Mouse (Mus musculus) liver, embryonic 16.5 days (tissue): ENCODE results near the gene Nod1. TPM values are rescaled to one million over a fixed set of nuclear protein-coding genes. Genes with fewer than 3 reads are reported as not detected.

Experiments used
- ATAC-seq: fragments of 200-750 bp; cut with Nextera tagmentation; 2 replicates; pipeline ENCODE4 v1.8.0; 2017; ENCODE audit warnings: low read depth, mild to moderate bottlenecking, moderate number of reproducible peaks, moderate library complexity
- H3K27ac ChIP-seq: fragments of 300-500 bp; sonication (generic); 2 replicates; pipeline ENCODE4 v1.5.1; 2014; ENCODE audit warnings: mild to moderate bottlenecking, low read length
- H3K27me3 ChIP-seq: fragments of 300-500 bp; sonication (generic); 2 replicates; pipeline ENCODE4 v1.6.1; 2014; ENCODE audit warnings: low read depth, low read length, mixed read lengths; ENCODE audit not compliant: control insufficient read depth, insufficient read depth
- H3K36me3 ChIP-seq: fragments of 300-500 bp; sonication (generic); 2 replicates; pipeline ENCODE4 v1.6.1; 2014; ENCODE audit warnings: mild to moderate bottlenecking; ENCODE audit not compliant: control insufficient read depth, insufficient read depth
- H3K4me1 ChIP-seq: fragments of 300-500 bp; sonication (generic); 2 replicates; pipeline ENCODE4 v1.6.1; 2014; ENCODE audit warnings: low read depth, low read length, mixed read lengths; ENCODE audit not compliant: control insufficient read depth
- H3K4me2 ChIP-seq: fragments of 300-500 bp; sonication (generic); 2 replicates; pipeline ENCODE4 v1.6.1; 2014; ENCODE audit warnings: low read depth, low read length, mixed read lengths
- H3K4me3 ChIP-seq: fragments of 300-500 bp; sonication (generic); 2 replicates; pipeline ENCODE4 v1.5.1; 2014; ENCODE audit warnings: low read depth, mild to moderate bottlenecking, low read length
- H3K9ac ChIP-seq: fragments of 300-500 bp; sonication (generic); 2 replicates; pipeline ENCODE4 v1.6.1; 2014; ENCODE audit warnings: low read depth, low read length
- H3K9me3 ChIP-seq: fragments of 300-500 bp; sonication (generic); replicated peaks from 2 replicates; pipeline ENCODE4 v1.6.1; 2016; ENCODE audit warnings: low read length; ENCODE audit not compliant: control insufficient read depth
- WGBS: fragments of 180-500 bp; shearing (Covaris S2); extraction: QIAGEN DNeasy Blood & Tissue Kit; methylation state at CpG from one replicate; pipeline ENCODE4 v1.1.7; 2014; ENCODE audit not compliant: insufficient replicate concordance; 5-methylcytosine and 5-hydroxymethylcytosine counted together
- polyA plus RNA-seq: library from polyadenylated mRNA; unstranded; fragments of >200 nt; fragmentation: Nextera tagmentation; extraction: Ambion mirVana; gene quantifications from 2 replicates; pipeline ENCODE4 v1.2.1, GENCODE M21; 2015

Nod1 gene
- polyA plus RNA-seq, 1 experiment from 2014 or later, result 3.0 TPM

GRCm38 (mm10) chr6:54991189-54991588 is 18.8 kb upstream of the Nod1 start:
- peaks cover 18% of the 10 kb centered on the region for H3K4me1 ChIP-seq
- 13% methylated on average over 2 of the region's 2 CpGs for WGBS
- H3K27me3 ChIP-seq, result no peaks in the 10 kb centered on the region
- ATAC-seq, result no peak
- no peaks in the 10 kb centered on the region for H3K36me3 ChIP-seq
- no peak overlapping the region for H3K4me2 ChIP-seq
- no peak overlapping the region for H3K27ac ChIP-seq
- H3K4me3 ChIP-seq, result no peak overlapping the region
- H3K9me3 ChIP-seq, result no peaks in the 10 kb centered on the region
- H3K9ac ChIP-seq, result no peak overlapping the region

DNA sequence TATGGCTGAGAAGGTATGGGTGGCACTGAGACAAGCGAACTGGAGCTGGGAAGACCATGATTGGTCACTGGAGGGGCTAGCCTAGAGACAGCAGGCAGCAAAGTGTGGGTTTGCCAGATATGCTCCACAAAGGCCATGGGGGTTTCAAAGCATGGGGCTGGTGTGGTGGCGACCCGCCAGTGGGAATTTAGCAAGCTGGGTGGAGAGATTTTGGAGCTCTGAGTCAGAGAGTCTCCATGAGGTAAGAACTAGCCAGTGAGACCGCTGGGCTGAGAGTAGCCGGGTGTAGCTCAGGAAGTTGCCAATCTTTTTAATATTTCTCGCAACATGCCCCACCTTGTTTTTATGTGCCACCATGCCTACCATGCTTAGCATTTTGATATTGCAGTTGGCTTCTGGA is 15.7 kb upstream of the Nod1 start:
- no peak overlapping the region for H3K4me3 ChIP-seq
- 71% methylated on average over 6 of the region's 6 CpGs for WGBS
- H3K4me2 ChIP-seq, result no peak overlapping the region
- H3K4me1 ChIP-seq, result peaks cover 14% of the 10 kb centered on the region
- no peaks in the 10 kb centered on the region for H3K27me3 ChIP-seq
- no peaks in the 10 kb centered on the region for H3K9me3 ChIP-seq
- no peak for ATAC-seq
- no peak overlapping the region for H3K27ac ChIP-seq
- H3K9ac ChIP-seq, result no peak overlapping the region
- no peaks in the 10 kb centered on the region for H3K36me3 ChIP-seq

- Histone ChIP-seq H3K4me1 (no peaks in the 10 kb centered on the region), H3K9ac (no peak overlapping the region), H3K27ac (no peak overlapping the region), H3K4me3 (no peak overlapping the region), H3K36me3 (no peaks in the 10 kb centered on the region), H3K27me3 (no peaks in the 10 kb centered on the region), H3K4me2 (no peak overlapping the region), H3K9me3 (no peaks in the 10 kb centered on the region)
- no peak for ATAC-seq
- 70% methylated on average over 8 of the region's 8 CpGs for WGBS
These were observed 11.7 kb upstream of the Nod1 start for GRCm38 (mm10) chr6:54984096-54984495.

DNA sequence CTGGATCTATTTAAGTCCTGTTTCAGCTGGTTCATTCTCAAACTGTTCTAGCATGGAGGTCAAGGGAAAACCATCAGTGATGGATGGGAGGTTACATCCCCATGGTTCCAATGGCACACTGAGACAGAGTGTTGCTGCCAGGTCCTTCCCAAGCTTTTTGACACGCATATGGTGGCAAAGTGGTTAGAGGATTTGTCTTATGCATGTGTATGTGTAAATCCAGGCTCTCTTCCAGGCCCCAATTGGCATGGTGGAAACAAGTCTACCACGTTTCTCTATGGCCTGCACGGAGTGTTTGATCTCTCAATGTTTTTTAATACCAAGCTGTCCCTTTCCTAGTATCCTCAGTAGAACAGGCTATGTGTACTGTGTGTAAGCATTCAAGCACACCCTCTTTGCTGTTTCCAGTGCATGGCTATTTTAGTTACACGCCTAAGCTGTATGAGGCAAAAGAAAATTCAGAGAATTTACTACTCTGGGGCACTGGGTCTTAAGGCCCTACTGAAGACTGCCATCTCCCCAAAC is 11.2 kb upstream of the Nod1 start:
- WGBS, result 66% methylated on average over 4 of the region's 4 CpGs
- H3K4me2 ChIP-seq, result no peak overlapping the region
- no peak overlapping the region for H3K27ac ChIP-seq
- H3K9me3 ChIP-seq, result no peaks in the 10 kb centered on the region
- H3K4me1 ChIP-seq, result no peaks in the 10 kb centered on the region
- ATAC-seq, result no peak
- no peak overlapping the region for H3K9ac ChIP-seq
- no peaks in the 10 kb centered on the region for H3K27me3 ChIP-seq
- no peak overlapping the region for H3K4me3 ChIP-seq
- H3K36me3 ChIP-seq, result no peaks in the 10 kb centered on the region

DNA sequence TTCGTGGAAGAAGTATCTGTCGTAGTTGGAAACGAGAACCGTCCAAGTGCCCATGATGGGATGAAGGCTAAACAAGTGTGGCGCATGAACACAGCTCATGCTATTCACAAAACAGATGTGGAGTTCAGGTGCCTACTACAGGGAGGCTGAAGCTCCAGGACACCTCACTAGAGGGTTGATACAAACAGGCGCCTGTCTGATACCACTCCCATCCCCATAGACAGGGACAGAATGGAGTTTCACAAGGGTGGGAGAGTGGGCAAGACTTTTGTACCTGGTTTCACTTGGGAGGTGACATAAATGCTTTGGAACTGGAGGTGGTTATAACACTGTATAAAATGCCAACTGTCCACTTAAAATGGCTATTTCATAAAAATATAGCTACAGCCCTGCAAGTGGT is 7.0 kb upstream of the Nod1 start:
- H3K4me1 ChIP-seq, result no peaks in the 10 kb centered on the region
- ATAC-seq, result no peak
- no peak overlapping the region for H3K4me3 ChIP-seq
- whole genome bisulfite sequencing, result 76% methylated on average over 6 of the region's 6 CpGs
- no peak overlapping the region for H3K4me2 ChIP-seq
- H3K27ac ChIP-seq, result no peak overlapping the region
- H3K27me3 ChIP-seq, result no peaks in the 10 kb centered on the region
- no peaks in the 10 kb centered on the region for H3K36me3 ChIP-seq
- H3K9ac ChIP-seq, result no peak overlapping the region
- H3K9me3 ChIP-seq, result no peaks in the 10 kb centered on the region

- Histone ChIP-seq H3K9me3 (no peaks in the 10 kb centered on the region), H3K4me2 (no peak overlapping the region), H3K27ac (no peak overlapping the region), H3K9ac (no peak overlapping the region), H3K27me3 (peaks cover 14% of the 10 kb centered on the region), H3K4me3 (no peak overlapping the region), H3K36me3 (no peaks in the 10 kb centered on the region), H3K4me1 (no peaks in the 10 kb centered on the region; the same call in 1 of the 2 replicates)
- WGBS, result 53% methylated on average over 1 of the region's 1 CpGs
- ATAC-seq, result no peak
These were observed 3.2 kb upstream of the Nod1 start for GRCm38 (mm10) chr6:54975616-54976015.

- Histone ChIP-seq H3K27me3 (peaks cover 14% of the 10 kb centered on the region), H3K36me3 (no peaks in the 10 kb centered on the region), H3K4me1 (no peaks in the 10 kb centered on the region; the same call in 1 of the 2 replicates), H3K9ac (no peak overlapping the region), H3K27ac (no peak overlapping the region), H3K4me3 (no peak overlapping the region), H3K9me3 (no peaks in the 10 kb centered on the region), H3K4me2 (no peak overlapping the region)
- ATAC-seq, result no peak
- WGBS, result 44% methylated on average over 5 of the region's 5 CpGs
These were observed 2.1 kb upstream of the Nod1 start for GRCm38 (mm10) chr6:54974501-54974900.

GRCm38 (mm10) chr6:54972929-54973211 is 458 bp upstream of the Nod1 start:
- WGBS, result 14% methylated on average over 5 of the region's 5 CpGs
- H3K36me3 ChIP-seq, result no peaks in the 10 kb centered on the region
- no peak overlapping the region for H3K27ac ChIP-seq
- peaks cover 14% of the 10 kb centered on the region for H3K27me3 ChIP-seq
- ATAC-seq, result 0 out of 2 replicates have a peak, but pooled peaks have one; percentile 30
- H3K9ac ChIP-seq, result no peak overlapping the region
- H3K4me3 ChIP-seq, result peak overlapping the region; percentile 63
- H3K4me1 ChIP-seq, result no peaks in the 10 kb centered on the region; the same call in 1 of the 2 replicates
- H3K4me2 ChIP-seq, result peak overlapping the region; percentile 65
- H3K9me3 ChIP-seq, result no peaks in the 10 kb centered on the region

- no peaks in the 10 kb centered on the region for H3K36me3 ChIP-seq
- no peaks in the 10 kb centered on the region; the same call in 1 of the 2 replicates for H3K4me1 ChIP-seq
- peak overlapping the region; percentile 65 for H3K4me2 ChIP-seq
- peak overlapping the region; percentile 37; the same call in 1 of the 2 replicates for H3K27ac ChIP-seq
- peaks cover 14% of the 10 kb centered on the region for H3K27me3 ChIP-seq
- H3K9ac ChIP-seq, result peak overlapping the region; percentile 56
- no peak for ATAC-seq
- H3K9me3 ChIP-seq, result no peaks in the 10 kb centered on the region
- 37% methylated on average over 8 of the region's 8 CpGs for WGBS
- peak overlapping the region; percentile 63 for H3K4me3 ChIP-seq
These were observed 691 bp downstream of the Nod1 start for GRCm38 (mm10) chr6:54971731-54972110.
